Mouse (Mus musculus) kidney, postnatal 10 days (tissue): Measurements from ENCODE around the gene Cdk20.
"Not testable (repeated sequence)": the region's sequence is repeated elsewhere in the genome, so short reads cannot be mapped to it uniquely, and the experiment has no call there.

Experiments
- DNase-seq: peaks from one replicate; pipeline ENCODE4 v3.0.0; 2021; ENCODE audit warnings: mixed read lengths

Cdk20 gene

GRCm38 (mm10) chr13:64424347-64424746, 7.8 kb upstream of the Cdk20 start:
- DNase-seq, result no peak

GRCm38 (mm10) chr13:64425280-64425679, 6.8 kb upstream of the Cdk20 start:
- DNase-seq, result no peak

GRCm38 (mm10) chr13:64429328-64429727, 2.8 kb upstream of the Cdk20 start:
- DNase-seq, result no peak

GRCm38 (mm10) chr13:64437801-64438200, 5.7 kb downstream of the Cdk20 start:
- DNase-seq, result peak; percentile 8

GRCm38 (mm10) chr13:64438863-64439452, 6.8 kb downstream of the Cdk20 start:
- DNase-seq, result peak; percentile 80

GRCm38 (mm10) chr13:64439471-64439870, 7.4 kb downstream of the Cdk20 start:
- no peak for DNase-seq

GRCm38 (mm10) chr13:64440592-64440991, 8.5 kb downstream of the Cdk20 start:
- DNase-seq, result no peak

GRCm38 (mm10) chr13:64443263-64443894, 11.3 kb downstream of the Cdk20 start:
- DNase-seq, result peak; percentile 76

GRCm38 (mm10) chr13:64445254-64445920, 13.3 kb downstream of the Cdk20 start:
- DNase-seq, result no peak

GRCm38 (mm10) chr13:64447947-64448346, 15.8 kb downstream of the Cdk20 start:
- DNase-seq, result peak; percentile 41

GRCm38 (mm10) chr13:64448729-64449128, 16.6 kb downstream of the Cdk20 start:
- DNase-seq, result no peak

GRCm38 (mm10) chr13:64450001-64450794, 18.1 kb downstream of the Cdk20 start:
- no peak for DNase-seq

GRCm38 (mm10) chr13:64457225-64457978, 25.3 kb downstream of the Cdk20 start:
- not testable (repeated sequence) for DNase-seq

GRCm38 (mm10) chr13:64458181-64458580, 26.1 kb downstream of the Cdk20 start:
- DNase-seq, result no peak

- DNase-seq, result peak; percentile 17
These were observed 30.5 kb downstream of the Cdk20 start for GRCm38 (mm10) chr13:64462581-64462980.

- no peak for DNase-seq
These were observed 33.1 kb downstream of the Cdk20 start for GRCm38 (mm10) chr13:64465166-64465565.

GRCm38 (mm10) chr13:64467886-64468285, 35.8 kb downstream of the Cdk20 start:
- DNase-seq, result peak; percentile 62

- DNase-seq, result no peak
These were observed 45.9 kb downstream of the Cdk20 start for GRCm38 (mm10) chr13:64477968-64478367.

- no peak for DNase-seq
These were observed 47.8 kb downstream of the Cdk20 start for GRCm38 (mm10) chr13:64479960-64480359.

GRCm38 (mm10) chr13:64489886-64490285, 57.8 kb downstream of the Cdk20 start:
- no peak for DNase-seq
